Mouse (Mus musculus): Measurements from ENCODE around the gene Hist2h2aa2. TPM values are rescaled to one million over a fixed set of nuclear protein-coding genes. Genes with fewer than 3 reads are reported as not detected.
A peak's percentile ranks its signal among the peaks of the same experiment; 100 is the strongest.

Hist2h2aa2 gene
- total RNA-seq, 1 experiment, result 2,531 TPM

DNA sequence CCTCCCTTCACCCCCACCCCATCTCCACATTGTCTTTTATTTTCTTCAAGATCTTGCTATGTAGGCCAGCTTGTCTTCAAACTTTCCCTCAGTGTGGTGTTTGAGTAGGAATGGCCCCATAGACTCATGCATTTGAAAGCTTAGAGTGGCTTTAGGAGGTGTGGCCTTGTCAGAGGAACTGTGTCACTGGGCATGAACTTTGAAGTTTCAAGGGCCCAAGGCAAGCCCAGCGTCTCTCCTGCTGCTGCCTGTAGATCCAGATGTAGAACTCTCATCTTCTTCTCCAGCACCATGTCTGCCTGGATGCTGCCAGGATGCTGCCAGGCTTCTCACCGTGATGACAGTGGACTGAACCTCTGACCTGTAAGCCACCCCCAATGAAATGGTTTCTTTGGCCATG is 11.2 kb downstream of the Hist2h2aa2 start:
- Histone ChIP-seq H3K27ac (ENCODE audit: insufficient read depth, low read depth, low read length, poor library complexity, severe bottlenecking) (no peak overlapping the region), H3K4me1 (ENCODE audit: control insufficient read depth in 2 of 2, insufficient read depth in 2 of 2, low read length in 2 of 2, poor library complexity in 1 of 2) (peaks cover 0 to 9% of the 10 kb centered on the region in 2 experiments; a peak in 1 of 4 replicates), H3K36me3 (ENCODE audit: control insufficient read depth, insufficient read depth, low read length, poor library complexity, severe bottlenecking) (no peaks in the 10 kb centered on the region), H3K4me3 (ENCODE audit: insufficient read depth in 1 of 2, low read depth in 1 of 2, low read length in 2 of 2, poor library complexity in 1 of 2, severe bottlenecking in 1 of 2) (no peak overlapping the region), H3K9me3 (ENCODE audit: control insufficient read depth, insufficient read depth, low read depth, low read length) (no peaks in the 10 kb centered on the region), H3K9ac (ENCODE audit: insufficient read depth, low read depth, low read length, poor library complexity, severe bottlenecking) (no peak overlapping the region)
- in situ Hi-C loops (cut with MboI; ENCODE audit: low sequenced_read_pairs in 2 of 2, unreplicated experiment in 2 of 2), result no loop called here
- TF ChIP-seq CHD2 (IDR thresholded peaks at IDR 0.05; ENCODE audit: low read depth, low read length), result no peak
- no peak for TF ChIP-seq MAFK (IDR thresholded peaks at IDR 0.05; ENCODE audit: insufficient read depth, low read depth, low read length)
- no peak for TF ChIP-seq HCFC1 (IDR thresholded peaks at IDR 0.05; ENCODE audit: borderline replicate concordance, insufficient read depth, low read length)
- no peak for TF ChIP-seq ZNF384 (IDR thresholded peaks at IDR 0.05; ENCODE audit: low read depth, low read length)
- TF ChIP-seq ZC3H11A (IDR thresholded peaks at IDR 0.05; ENCODE audit: borderline replicate concordance, low read depth, low read length), result no peak
- DNase-seq (ENCODE audit: low read depth, low spot score), result no peak

GRCm38 (mm10) chr3:96226695-96227648 is 13.1 kb downstream of the Hist2h2aa2 start:
- Histone ChIP-seq H3K36me3 (ENCODE audit: control insufficient read depth, insufficient read depth, low read length, poor library complexity, severe bottlenecking) (no peaks in the 10 kb centered on the region), H3K9me3 (ENCODE audit: control insufficient read depth, insufficient read depth, low read depth, low read length) (no peaks in the 10 kb centered on the region), H3K4me1 (ENCODE audit: control insufficient read depth in 2 of 2, insufficient read depth in 2 of 2, low read length in 2 of 2, poor library complexity in 1 of 2) (peaks cover 0 to 9% of the 10 kb centered on the region in 2 experiments; a peak in 2 of 4 replicates), H3K27ac (ENCODE audit: insufficient read depth, low read depth, low read length, poor library complexity, severe bottlenecking) (peak overlapping the region; percentile 47; the same call in 1 of the 2 replicates), H3K9ac (ENCODE audit: insufficient read depth, low read depth, low read length, poor library complexity, severe bottlenecking) (no peak overlapping the region), H3K4me3 (ENCODE audit: insufficient read depth in 1 of 2, low read depth in 1 of 2, low read length in 2 of 2, poor library complexity in 1 of 2, severe bottlenecking in 1 of 2) (no peak overlapping the region)
- TF ChIP-seq MAFK (IDR thresholded peaks at IDR 0.05; ENCODE audit: insufficient read depth, low read depth, low read length) (no peak; the same call in 1 of the 2 replicates), HCFC1 (IDR thresholded peaks at IDR 0.05; ENCODE audit: borderline replicate concordance, insufficient read depth, low read length) (no peak), ZNF384 (IDR thresholded peaks at IDR 0.05; ENCODE audit: low read depth, low read length) (no peak), ZC3H11A (IDR thresholded peaks at IDR 0.05; ENCODE audit: borderline replicate concordance, low read depth, low read length) (no peak), CHD2 (IDR thresholded peaks at IDR 0.05; ENCODE audit: low read depth, low read length) (no peak)
- no peak for DNase-seq (ENCODE audit: low read depth, low spot score)
- in situ Hi-C loops (cut with MboI; ENCODE audit: low sequenced_read_pairs in 2 of 2, unreplicated experiment in 2 of 2), result no loop called here

GRCm38 (mm10) chr3:96225421-96225820 is 14.7 kb downstream of the Hist2h2aa2 start:
- in situ Hi-C loops (cut with MboI; ENCODE audit: low sequenced_read_pairs in 2 of 2, unreplicated experiment in 2 of 2), result no loop called here
- Histone ChIP-seq H3K27ac (ENCODE audit: insufficient read depth, low read depth, low read length, poor library complexity, severe bottlenecking) (no peak overlapping the region), H3K9me3 (ENCODE audit: control insufficient read depth, insufficient read depth, low read depth, low read length) (no peaks in the 10 kb centered on the region), H3K36me3 (ENCODE audit: control insufficient read depth, insufficient read depth, low read length, poor library complexity, severe bottlenecking) (no peaks in the 10 kb centered on the region), H3K4me1 (ENCODE audit: control insufficient read depth in 2 of 2, insufficient read depth in 2 of 2, low read length in 2 of 2, poor library complexity in 1 of 2) (peaks cover 0 to 11% of the 10 kb centered on the region in 2 experiments; a peak in 2 of 4 replicates), H3K4me3 (ENCODE audit: insufficient read depth in 1 of 2, low read depth in 1 of 2, low read length in 2 of 2, poor library complexity in 1 of 2, severe bottlenecking in 1 of 2) (no peak overlapping the region), H3K9ac (ENCODE audit: insufficient read depth, low read depth, low read length, poor library complexity, severe bottlenecking) (no peak overlapping the region)
- TF ChIP-seq ZNF384 (IDR thresholded peaks at IDR 0.05; ENCODE audit: low read depth, low read length) (no peak), CHD2 (IDR thresholded peaks at IDR 0.05; ENCODE audit: low read depth, low read length) (no peak), HCFC1 (IDR thresholded peaks at IDR 0.05; ENCODE audit: borderline replicate concordance, insufficient read depth, low read length) (no peak), MAFK (IDR thresholded peaks at IDR 0.05; ENCODE audit: insufficient read depth, low read depth, low read length) (no peak), ZC3H11A (IDR thresholded peaks at IDR 0.05; ENCODE audit: borderline replicate concordance, low read depth, low read length) (no peak)
- no peak for DNase-seq (ENCODE audit: low read depth, low spot score)

- Histone ChIP-seq H3K27ac (ENCODE audit: insufficient read depth, low read depth, low read length, poor library complexity, severe bottlenecking) (no peak overlapping the region), H3K4me1 (ENCODE audit: control insufficient read depth in 2 of 2, insufficient read depth in 2 of 2, low read length in 2 of 2, poor library complexity in 1 of 2) (peaks cover 0 to 11% of the 10 kb centered on the region in 2 experiments; a peak in 2 of 4 replicates), H3K36me3 (ENCODE audit: control insufficient read depth, insufficient read depth, low read length, poor library complexity, severe bottlenecking) (no peaks in the 10 kb centered on the region), H3K4me3 (ENCODE audit: insufficient read depth in 1 of 2, low read depth in 1 of 2, low read length in 2 of 2, poor library complexity in 1 of 2, severe bottlenecking in 1 of 2) (no peak overlapping the region), H3K9ac (ENCODE audit: insufficient read depth, low read depth, low read length, poor library complexity, severe bottlenecking) (no peak overlapping the region), H3K9me3 (ENCODE audit: control insufficient read depth, insufficient read depth, low read depth, low read length) (no peaks in the 10 kb centered on the region)
- in situ Hi-C loops (cut with MboI; ENCODE audit: low sequenced_read_pairs in 2 of 2, unreplicated experiment in 2 of 2), result no loop called here
- no peak for DNase-seq (ENCODE audit: low read depth, low spot score)
- TF ChIP-seq CHD2 (IDR thresholded peaks at IDR 0.05; ENCODE audit: low read depth, low read length) (no peak), MAFK (IDR thresholded peaks at IDR 0.05; ENCODE audit: insufficient read depth, low read depth, low read length) (no peak), ZNF384 (IDR thresholded peaks at IDR 0.05; ENCODE audit: low read depth, low read length) (no peak), ZC3H11A (IDR thresholded peaks at IDR 0.05; ENCODE audit: borderline replicate concordance, low read depth, low read length) (no peak), HCFC1 (IDR thresholded peaks at IDR 0.05; ENCODE audit: borderline replicate concordance, insufficient read depth, low read length) (no peak)
Measured at GRCm38 (mm10) chr3:96222774-96223173, 17.3 kb downstream of the Hist2h2aa2 start.

Measured in ES-E14 (cell line).